Mouse (Mus musculus): ENCODE data around the gene Ptgir.
"Not testable (repeated sequence)": the region's sequence is repeated elsewhere in the genome, so short reads cannot be mapped to it uniquely, and the experiment has no call there.

Ptgir gene

GRCm38 (mm10) chr7:16942861-16943260, 36.6 kb downstream of the Ptgir start:
- DNase-seq (ENCODE audit: low spot score), result no peak

DNA sequence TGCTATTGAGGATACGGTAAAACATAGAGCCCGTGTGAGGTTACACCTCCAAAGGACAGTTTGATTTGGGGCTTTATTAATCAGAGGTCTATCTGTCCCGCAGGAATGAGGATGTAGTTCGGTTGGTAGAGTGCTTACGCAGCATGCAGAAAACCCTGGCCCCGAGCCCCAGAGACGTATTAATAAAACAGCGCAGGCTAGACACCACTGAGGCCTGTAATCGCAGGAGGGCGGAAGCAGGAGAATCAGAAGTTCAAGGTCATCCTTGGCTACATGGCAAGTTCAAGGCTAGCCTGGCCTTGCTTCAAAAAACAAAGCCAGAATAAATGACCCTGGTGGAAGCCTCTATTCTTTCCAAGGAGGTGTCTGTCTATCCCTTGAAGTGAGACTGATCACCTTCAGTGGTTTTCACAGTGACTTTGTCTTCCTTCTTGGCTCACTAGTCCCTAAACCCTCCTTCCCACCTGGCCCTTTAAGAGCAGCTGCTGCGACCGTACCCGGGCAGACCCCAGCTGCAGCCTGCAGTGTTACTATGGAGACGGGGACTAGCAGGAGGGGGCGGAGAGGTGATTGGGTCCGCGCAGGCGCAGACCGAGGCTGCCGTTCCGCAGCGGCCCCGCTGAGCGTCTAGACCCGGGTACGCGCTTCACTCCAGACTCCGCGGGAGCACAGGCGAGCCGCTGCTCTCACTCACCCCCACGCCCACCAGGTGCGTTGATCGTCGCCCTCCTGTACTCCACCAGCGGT, 37.9 kb downstream of the Ptgir start, which contains the start of gene Pnmal2:
Pnmal2 (plus strand) TSS at position 622 of the 747 bp plus-strand sequence.
- peak; percentile 54 for DNase-seq (ENCODE audit: low spot score)

DNA sequence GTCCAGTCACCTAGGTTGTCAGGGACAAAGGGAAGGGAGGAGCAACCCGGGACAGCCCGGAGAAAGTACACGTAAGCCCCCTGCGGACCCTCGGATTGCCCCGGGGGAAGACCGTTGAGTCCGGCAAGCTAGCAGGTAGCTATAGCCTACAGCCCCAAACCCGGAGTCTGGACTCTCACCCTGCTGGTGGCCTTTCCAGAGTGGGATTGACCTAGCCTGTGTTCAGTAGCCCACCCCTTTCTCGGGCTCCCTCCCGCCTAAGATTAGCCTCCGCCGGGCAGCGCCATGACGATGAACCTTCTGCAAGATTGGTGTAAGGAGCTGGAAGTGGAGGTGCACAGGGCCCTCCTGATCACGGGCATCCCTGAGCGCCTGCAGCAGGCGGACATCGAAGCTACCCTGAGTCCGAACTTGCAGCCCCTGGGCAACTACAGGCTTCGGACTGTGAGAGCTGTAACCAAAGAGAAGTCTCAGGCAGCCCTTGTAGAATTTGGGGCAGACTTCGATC, 38.6 kb downstream of the Ptgir start:
- DNase-seq (ENCODE audit: low spot score), result no peak

DNA sequence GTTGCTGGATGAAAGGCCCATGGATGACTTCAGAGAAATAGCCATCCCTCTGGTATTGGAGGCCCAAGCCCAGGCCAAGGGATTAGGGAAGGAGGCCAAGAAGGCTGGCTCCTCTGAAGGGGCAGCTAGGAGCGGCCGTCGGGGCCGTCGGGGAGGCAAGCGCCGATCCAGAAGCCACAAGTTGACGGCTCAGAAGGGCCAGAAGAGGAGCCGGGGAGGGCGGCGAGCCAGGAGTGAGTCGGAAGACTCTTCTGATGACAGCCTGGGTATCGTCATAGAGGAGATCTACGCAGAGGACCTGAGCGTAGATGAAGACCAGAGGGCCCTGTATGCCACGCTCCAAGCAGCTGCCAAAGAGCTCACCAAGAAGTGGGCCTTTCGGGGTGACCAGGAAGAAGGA, 39.1 kb downstream of the Ptgir start:
- no peak for DNase-seq (ENCODE audit: low spot score)

DNA sequence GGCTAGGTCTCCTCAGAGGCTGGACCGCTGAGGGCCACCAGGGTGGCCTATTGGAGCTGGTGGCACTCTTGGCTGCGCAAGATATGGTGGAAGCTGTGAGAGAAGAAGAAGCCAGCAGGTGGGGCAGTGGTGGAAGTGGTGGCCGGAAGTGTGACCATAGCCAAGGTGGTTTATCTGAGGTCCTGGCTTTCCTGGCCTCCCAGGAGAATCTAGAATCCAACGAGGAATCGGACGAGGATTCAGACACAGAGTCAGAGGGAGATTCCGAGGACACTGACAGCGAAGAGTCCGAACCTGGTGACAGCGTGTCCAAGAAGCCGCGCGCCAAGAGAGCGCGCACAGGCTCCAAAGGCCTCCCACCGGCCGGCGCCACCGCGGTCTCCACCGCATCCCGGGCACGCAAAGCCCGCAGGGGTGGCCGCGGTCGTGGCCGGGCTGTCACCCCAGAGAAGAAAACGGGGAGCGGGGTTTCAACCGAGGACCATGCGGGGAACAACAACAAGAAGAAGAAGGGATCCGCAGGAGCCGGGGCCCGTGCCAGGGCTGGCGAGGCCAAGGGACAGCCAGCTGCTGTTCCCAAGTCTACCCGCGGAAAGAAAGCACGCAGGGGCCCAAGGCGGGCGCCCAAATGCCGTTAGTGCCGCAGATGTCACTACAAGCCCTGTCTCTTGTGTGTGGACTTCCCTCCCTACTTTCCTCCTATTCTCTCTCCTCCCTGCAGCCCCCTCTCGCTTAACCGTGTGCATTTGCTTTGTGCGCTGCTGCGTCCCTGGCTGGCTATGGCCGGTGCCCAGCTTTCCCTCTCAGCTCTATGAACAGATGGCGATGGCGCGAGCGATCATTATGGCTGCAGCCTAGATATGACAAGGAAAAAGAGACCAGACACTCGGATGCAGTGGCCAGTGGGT, 40.4 kb downstream of the Ptgir start:
- no peak for DNase-seq (ENCODE audit: low spot score)

- DNase-seq (ENCODE audit: low spot score), result no peak
These were observed 41.1 kb downstream of the Ptgir start for GRCm38 (mm10) chr7:16947349-16947895.

DNA sequence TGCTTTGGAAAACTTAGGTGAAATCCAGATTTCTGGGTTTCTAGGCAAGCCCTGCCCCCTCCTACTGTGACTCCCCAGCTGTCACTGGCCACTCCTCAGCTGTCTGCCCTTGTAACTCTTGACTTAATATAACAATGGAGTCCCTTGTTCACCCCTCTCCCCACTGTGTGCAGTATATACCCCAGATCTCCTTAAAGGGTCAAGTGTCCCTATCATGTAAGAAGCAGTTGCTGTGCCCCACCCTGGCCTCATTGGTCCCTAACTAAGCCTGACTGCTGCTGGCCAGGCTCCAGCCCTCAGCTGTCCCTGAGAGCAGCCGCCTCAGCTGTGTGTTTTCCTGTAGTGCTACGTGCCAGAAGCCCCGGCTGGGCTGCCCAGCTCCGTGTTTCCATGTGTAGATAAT, 41.7 kb downstream of the Ptgir start:
- no peak for DNase-seq (ENCODE audit: low spot score)

DNA sequence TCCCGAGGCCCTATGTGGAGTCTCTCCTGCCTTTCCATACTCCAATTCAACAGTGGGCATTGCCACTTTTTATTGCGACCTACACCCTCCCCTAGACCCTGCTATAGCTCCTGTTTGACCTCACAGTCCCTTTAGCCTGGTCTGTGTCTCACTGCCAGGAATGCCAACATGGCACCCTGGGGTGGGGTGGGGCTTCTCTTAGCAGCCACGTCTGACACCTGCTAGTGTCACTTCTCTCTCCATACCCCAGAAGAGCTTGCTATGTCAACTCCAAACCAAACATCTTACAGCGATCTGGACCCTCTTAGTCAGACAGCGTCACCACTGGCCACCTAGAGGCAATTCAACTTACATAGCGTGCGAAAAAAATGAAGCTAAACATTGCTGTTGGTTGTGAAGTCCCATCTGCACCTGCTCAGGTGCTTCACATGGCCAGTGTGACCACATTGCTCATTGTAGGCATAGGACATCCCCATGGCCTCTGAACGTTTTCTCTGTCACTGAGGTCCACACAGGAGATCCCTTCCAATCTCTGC, 42.7 kb downstream of the Ptgir start:
- DNase-seq (ENCODE audit: low spot score), result no peak

GRCm38 (mm10) chr7:16949908-16950841, 43.9 kb downstream of the Ptgir start:
- DNase-seq (ENCODE audit: low spot score), result peak; percentile 57

GRCm38 (mm10) chr7:16950861-16951635, 44.8 kb downstream of the Ptgir start:
- peak; percentile 81 for DNase-seq (ENCODE audit: low spot score)

- DNase-seq (ENCODE audit: low spot score), result not testable (repeated sequence)
These were observed 47.5 kb downstream of the Ptgir start for GRCm38 (mm10) chr7:16953776-16954175.

DNA sequence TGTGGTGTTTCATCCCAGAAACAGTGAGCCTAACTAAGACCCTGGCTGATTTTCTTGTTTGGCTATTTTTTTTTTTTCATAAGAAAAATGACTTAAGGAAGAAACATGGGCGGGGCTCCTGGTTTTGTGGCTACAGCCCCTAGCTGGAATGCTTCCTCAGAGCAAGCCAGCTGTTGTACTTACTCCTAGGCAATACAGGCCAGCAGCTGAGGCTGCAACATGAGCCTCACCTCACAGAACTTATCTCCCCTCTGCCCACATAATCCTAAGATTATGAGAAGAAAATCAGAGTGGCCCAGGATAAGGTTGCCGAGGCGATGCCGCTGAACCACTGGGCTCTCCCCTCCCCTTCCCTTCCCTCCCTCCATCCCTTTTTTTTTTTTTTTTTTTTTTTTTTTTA, 49.4 kb downstream of the Ptgir start:
- DNase-seq (ENCODE audit: low spot score), result no peak

DNA sequence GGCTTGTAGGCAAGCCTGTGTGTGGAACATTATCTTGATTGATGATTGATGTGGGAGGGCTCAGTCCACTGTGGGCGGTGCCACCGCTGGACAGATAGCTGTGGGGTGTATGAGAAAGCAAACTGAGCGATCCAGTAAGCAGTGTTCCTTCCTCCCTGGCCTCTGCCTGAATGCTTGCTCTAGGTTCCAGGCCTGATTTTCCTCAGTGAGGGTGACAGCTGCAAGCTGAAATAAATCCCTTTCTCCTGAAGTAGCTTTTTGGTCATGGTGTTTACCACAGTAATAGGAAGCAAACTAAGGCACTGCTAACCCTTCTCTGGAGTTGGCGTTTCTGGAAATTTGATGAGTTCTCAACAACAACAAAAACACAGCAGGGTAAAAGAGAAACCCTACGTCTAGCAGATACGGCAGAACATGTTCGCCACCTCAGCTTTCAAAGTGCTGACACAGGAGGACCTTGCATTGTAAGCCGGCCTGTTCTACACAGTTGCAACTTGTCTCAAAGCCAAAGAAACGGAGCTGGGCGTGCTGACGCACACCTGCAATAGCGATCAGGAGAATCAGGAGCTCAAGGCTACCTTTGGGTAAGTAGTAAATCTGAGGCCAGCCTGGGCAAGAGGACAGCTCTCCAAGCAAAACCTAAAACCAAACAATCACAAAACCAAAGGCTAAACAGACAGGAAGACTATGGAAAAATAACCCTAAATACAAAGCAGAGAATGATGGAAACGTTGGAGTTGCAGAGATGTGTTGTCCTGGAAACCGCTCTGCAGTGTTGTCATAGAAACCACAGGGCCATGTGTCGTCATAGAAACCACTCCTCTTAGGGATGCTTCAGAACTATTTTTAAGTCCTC, 50.3 kb downstream of the Ptgir start:
- DNase-seq (ENCODE audit: low spot score), result no peak

DNA sequence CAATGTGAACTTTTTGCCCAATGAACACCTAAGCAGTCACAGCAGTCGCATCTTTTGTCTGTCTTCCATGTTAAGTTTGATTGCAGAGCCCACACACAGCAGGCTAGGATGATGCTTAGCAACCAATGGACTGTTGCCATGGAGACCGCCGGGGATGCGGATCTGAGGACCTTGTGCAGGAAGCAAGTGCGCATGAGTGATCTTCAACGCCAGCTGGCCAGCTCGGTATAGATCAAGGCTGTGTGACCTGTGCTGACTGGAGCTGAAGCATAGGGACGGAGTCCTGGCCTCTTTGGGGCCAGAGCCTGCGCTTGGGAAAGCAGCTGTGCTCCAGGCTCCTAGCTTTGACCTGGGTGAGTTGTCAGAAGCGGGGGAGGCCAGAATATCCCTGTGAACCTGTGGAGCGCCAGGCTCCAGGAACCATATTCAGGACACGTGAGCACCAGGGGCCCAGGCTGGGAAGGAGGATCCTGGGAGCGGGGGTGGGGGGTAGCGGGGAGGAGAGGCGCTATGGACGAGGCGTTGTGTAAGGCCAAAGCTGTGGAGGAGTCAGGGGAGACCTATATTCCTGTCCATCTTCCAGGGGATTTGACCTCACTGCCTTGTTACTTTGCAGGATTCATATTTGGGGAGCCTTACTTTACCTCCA, 53.4 kb downstream of the Ptgir start, which contains the start of gene Pnmal1:
Pnmal1 (plus strand) TSS at position 141 of the 649 bp plus-strand sequence.
- no peak for DNase-seq (ENCODE audit: low spot score)

Data from lung, postnatal 25 days (tissue).